Mouse (Mus musculus) cerebellum, adult 2 months (tissue): ENCODE data around the gene Slc38a8.

Experiments used
- CTCF ChIP-seq: fragments of 200-500 bp; IDR thresholded peaks from 2 replicates; pipeline ENCODE4 v1.5.1; 2011; ENCODE audit warnings: low read depth, mild to moderate bottlenecking, control low read depth, low read length, moderate library complexity, borderline replicate concordance; ENCODE audit not compliant: insufficient read depth
- POLR2A ChIP-seq: fragments of 200-500 bp; IDR thresholded peaks from 2 replicates; pipeline ENCODE4 v1.6.1; 2011; ENCODE audit warnings: low read length, control low read depth, borderline replicate concordance; ENCODE audit not compliant: insufficient read depth

GRCm38 (mm10) chr8:119442013-119442412 lies 59.5 kb downstream of the Slc38a8 start:
- TF ChIP-seq CTCF = no peak
- no peak for TF ChIP-seq POLR2A
